Mouse (Mus musculus): ENCODE results near the gene Tmsb10.

DNA sequence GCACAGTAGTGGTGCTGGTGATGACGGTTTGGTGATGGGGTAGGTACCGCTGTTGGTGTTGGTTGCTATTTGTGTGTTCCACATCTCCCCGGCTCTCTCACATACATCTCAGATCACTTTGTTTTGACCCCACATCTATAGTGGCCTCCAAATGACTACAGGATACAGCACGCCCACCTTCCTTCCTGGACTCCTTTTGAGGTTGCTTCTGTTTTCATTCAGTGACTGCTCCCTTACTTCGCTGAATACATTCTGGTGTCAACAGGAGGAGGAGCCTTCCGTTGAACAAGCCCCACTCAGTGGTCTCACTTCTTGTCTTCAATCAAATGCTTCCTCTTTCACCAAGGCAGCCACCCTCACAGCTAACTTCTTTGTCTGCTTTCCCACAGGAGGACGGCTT lies 3.8 kb downstream of the Tmsb10 start:
- TF ChIP-seq POLR2A (IDR thresholded peaks at IDR 0.05; ENCODE audit: borderline replicate concordance, extremely low read depth, insufficient read depth, insufficient read length, poor library complexity, severe bottlenecking) (no peak), CTCF (IDR thresholded peaks at IDR 0.05; ENCODE audit: borderline replicate concordance, extremely low read depth, insufficient read depth, insufficient read length) (no peak)
